Mouse (Mus musculus): ENCODE measurements at regions not wholly inside any gene's neighbourhood (a gene's known extent, or its start where the extent isn't known, plus 50 kb on each side); places are given as distances from the start of the nearest gene placed in this dataset.

- TF ChIP-seq CTCF (IDR thresholded peaks at IDR 0.05; ENCODE audit: borderline replicate concordance, extremely low read depth, insufficient read depth, insufficient read length) (no peak), POLR2A (IDR thresholded peaks at IDR 0.05; ENCODE audit: borderline replicate concordance, extremely low read depth, insufficient read depth, insufficient read length, poor library complexity, severe bottlenecking) (no peak)
Measured at GRCm38 (mm10) chr15:65334076-65334475, 319.4 kb upstream of the Gm21961 start.
